Mouse (Mus musculus) hindbrain, embryonic 13.5 days (tissue): ENCODE data around the gene Fcrlb. TPM values are rescaled to one million over a fixed set of nuclear protein-coding genes. Genes with fewer than 3 reads are reported as not detected.
"Not testable (repeated sequence)": the region's sequence is repeated elsewhere in the genome, so short reads cannot be mapped to it uniquely, and the experiment has no call there.

Experiments
- ATAC-seq: fragments of 200-750 bp; cut with Nextera tagmentation; 2 replicates; pipeline ENCODE4 v1.8.0; 2017; ENCODE audit warnings: moderate TSS enrichment; ENCODE audit not compliant: low FRiP score
- H3K27ac ChIP-seq: fragments of 300-500 bp; sonication (generic); 2 replicates; pipeline ENCODE4 v1.5.1; 2015; ENCODE audit warnings: inconsistent platforms, mild to moderate bottlenecking, moderate library complexity
- H3K27me3 ChIP-seq: fragments of 300-500 bp; sonication (generic); 2 replicates; pipeline ENCODE4 v1.6.1; 2015; ENCODE audit warnings: mild to moderate bottlenecking, inconsistent platforms
- H3K36me3 ChIP-seq: fragments of 300-500 bp; sonication (generic); 2 replicates; pipeline ENCODE4 v1.6.1; 2015; ENCODE audit warnings: mild to moderate bottlenecking, inconsistent platforms
- H3K4me1 ChIP-seq: fragments of 300-500 bp; sonication (generic); replicated peaks from 2 replicates; pipeline ENCODE4 v1.6.1; 2015; ENCODE audit warnings: inconsistent platforms
- H3K4me2 ChIP-seq: fragments of 300-500 bp; sonication (generic); 2 replicates; pipeline ENCODE4 v1.6.1; 2015; ENCODE audit warnings: inconsistent platforms, mild to moderate bottlenecking, moderate library complexity
- H3K4me3 ChIP-seq: fragments of 300-500 bp; sonication (generic); 2 replicates; pipeline ENCODE4 v1.5.1; 2015; ENCODE audit warnings: mild to moderate bottlenecking, inconsistent platforms
- H3K9ac ChIP-seq: fragments of 300-500 bp; sonication (generic); 2 replicates; pipeline ENCODE4 v1.6.1; 2015; ENCODE audit warnings: mild to moderate bottlenecking, inconsistent platforms
- H3K9me3 ChIP-seq: fragments of 300-500 bp; sonication (generic); 2 replicates; pipeline ENCODE4 v1.6.1; 2016; ENCODE audit warnings: inconsistent platforms
- WGBS: fragments of 180-500 bp; shearing (Covaris S2); methylation state at CpG from one replicate; pipeline ENCODE4 v1.1.7; 2015; 5-methylcytosine and 5-hydroxymethylcytosine counted together
- polyA plus RNA-seq: library from polyadenylated mRNA; unstranded; fragments of >200 nt; fragmentation: Nextera tagmentation; extraction: Ambion mirVana; gene quantifications from 2 replicates; pipeline ENCODE4 v1.2.1, GENCODE M21; 2015

Gene Fcrlb
- 0.35 and 0.43 TPM in 2 replicates for polyA plus RNA-seq

- ATAC-seq: no peak
- H3K27me3 ChIP-seq: peaks cover 29% of the 10 kb centered on the region
Observed at GRCm38 (mm10) chr1:170912891-170913615, at the start of gene Fcrlb. Gene Fcrlb, minus strand, starts transcription at chr1:170912941.

GRCm38 (mm10) chr1:170962301-170962700, 49.6 kb upstream of the Fcrlb start:
- H3K9me3 ChIP-seq: no peaks in the 10 kb centered on the region
- 81% methylated on average over 2 of the region's 2 CpGs for WGBS

More at GRCm38 (mm10) chr1:170912891-170913615, at the start of gene Fcrlb:
- Histone ChIP-seq H3K4me2 (no peak within 1 kb of the TSS), H3K9me3 (no peaks in the 10 kb centered on the region), H3K36me3 (no peaks in the 10 kb centered on the region), H3K4me3 (no peak within 1 kb of the TSS), H3K9ac (no peak within 1 kb of the TSS), H3K4me1 (peaks cover 7% of the 10 kb centered on the region), H3K27ac (no peak within 1 kb of the TSS)
- WGBS: 74% methylated on average over 5 of the region's 5 CpGs

GRCm38 (mm10) chr1:170961101-170961500, 48.4 kb upstream of the Fcrlb start:
- Histone ChIP-seq H3K4me3 (no peak overlapping the region), H3K4me1 (no peaks in the 10 kb centered on the region), H3K9ac (no peak overlapping the region), H3K9me3 (no peaks in the 10 kb centered on the region), H3K27me3 (no peaks in the 10 kb centered on the region), H3K27ac (no peak overlapping the region), H3K36me3 (no peaks in the 10 kb centered on the region), H3K4me2 (no peak overlapping the region)
- 88% methylated on average over 6 of the region's 6 CpGs for WGBS
- ATAC-seq: no peak

More at GRCm38 (mm10) chr1:170962301-170962700, 49.6 kb upstream of the Fcrlb start:
- H3K4me3 ChIP-seq: no peak overlapping the region
- H3K27ac ChIP-seq: no peak overlapping the region
- H3K4me1 ChIP-seq: no peaks in the 10 kb centered on the region
- H3K4me2 ChIP-seq: no peak overlapping the region
- no peak overlapping the region for H3K9ac ChIP-seq
- H3K27me3 ChIP-seq: no peaks in the 10 kb centered on the region
- H3K36me3 ChIP-seq: no peaks in the 10 kb centered on the region
- ATAC-seq: no peak

- H3K36me3 ChIP-seq: no peaks in the 10 kb centered on the region
- no peak overlapping the region for H3K4me3 ChIP-seq
- WGBS: 83% methylated on average over 2 of the region's 2 CpGs
- H3K27me3 ChIP-seq: no peaks in the 10 kb centered on the region
- H3K4me1 ChIP-seq: no peaks in the 10 kb centered on the region
- H3K4me2 ChIP-seq: no peak overlapping the region
- H3K9ac ChIP-seq: no peak overlapping the region
- no peak overlapping the region for H3K27ac ChIP-seq
- H3K9me3 ChIP-seq: no peaks in the 10 kb centered on the region
- no peak for ATAC-seq
Observed at GRCm38 (mm10) chr1:170959791-170960190, 47.0 kb upstream of the Fcrlb start.

GRCm38 (mm10) chr1:170958225-170958624, 45.5 kb upstream of the Fcrlb start:
- Histone ChIP-seq H3K27me3 (no peaks in the 10 kb centered on the region), H3K4me3 (no peak overlapping the region), H3K4me2 (no peak overlapping the region), H3K36me3 (no peaks in the 10 kb centered on the region), H3K9ac (no peak overlapping the region), H3K4me1 (no peaks in the 10 kb centered on the region), H3K9me3 (no peaks in the 10 kb centered on the region), H3K27ac (no peak overlapping the region)
- 72% methylated on average over 3 of the region's 3 CpGs for WGBS
- no peak for ATAC-seq

GRCm38 (mm10) chr1:170953192-170953591, 40.5 kb upstream of the Fcrlb start:
- no peaks in the 10 kb centered on the region for H3K9me3 ChIP-seq
- H3K27ac ChIP-seq: no peak overlapping the region
- no peak for ATAC-seq
- no peaks in the 10 kb centered on the region for H3K4me1 ChIP-seq
- H3K27me3 ChIP-seq: no peaks in the 10 kb centered on the region
- H3K4me2 ChIP-seq: no peak overlapping the region
- H3K36me3 ChIP-seq: no peaks in the 10 kb centered on the region
- H3K4me3 ChIP-seq: no peak overlapping the region
- 89% methylated on average over 2 of the region's 2 CpGs for WGBS
- H3K9ac ChIP-seq: no peak overlapping the region

GRCm38 (mm10) chr1:170950772-170951171, 38.0 kb upstream of the Fcrlb start:
- H3K36me3 ChIP-seq: no peaks in the 10 kb centered on the region
- WGBS: 74% methylated on average over 3 of the region's 3 CpGs
- H3K27ac ChIP-seq: no peak overlapping the region
- H3K9ac ChIP-seq: no peak overlapping the region
- 0 out of 2 replicates have a peak, but pooled peaks cover 4% of the 10 kb centered on the region for H3K9me3 ChIP-seq
- no peaks in the 10 kb centered on the region for H3K4me1 ChIP-seq
- ATAC-seq: no peak
- H3K4me2 ChIP-seq: no peak overlapping the region
- H3K4me3 ChIP-seq: no peak overlapping the region
- H3K27me3 ChIP-seq: no peaks in the 10 kb centered on the region

GRCm38 (mm10) chr1:170944908-170945307, 32.2 kb upstream of the Fcrlb start:
- H3K4me1 ChIP-seq, H3K36me3 ChIP-seq, H3K4me2 ChIP-seq, H3K27me3 ChIP-seq, H3K27ac ChIP-seq, H3K4me3 ChIP-seq, H3K9ac ChIP-seq, ATAC-seq: not testable (repeated sequence)
- 98% methylated on average over 8 of the region's 9 CpGs for WGBS
- peaks cover 13% of the 10 kb centered on the region; the same call in 1 of the 2 replicates for H3K9me3 ChIP-seq

- not testable (repeated sequence) for H3K4me2 ChIP-seq, ATAC-seq
Observed at GRCm38 (mm10) chr1:170944151-170944550, 31.4 kb upstream of the Fcrlb start.

GRCm38 (mm10) chr1:170939255-170939654, 26.5 kb upstream of the Fcrlb start:
- H3K27ac ChIP-seq: no peak overlapping the region
- H3K4me3 ChIP-seq: no peak overlapping the region
- no peak overlapping the region for H3K4me2 ChIP-seq
- H3K36me3 ChIP-seq: no peaks in the 10 kb centered on the region
- no peak for ATAC-seq
- H3K9me3 ChIP-seq: peaks cover 9% of the 10 kb centered on the region; the same call in 1 of the 2 replicates
- no peaks in the 10 kb centered on the region for H3K4me1 ChIP-seq
- WGBS: 91% methylated on average over 12 of the region's 12 CpGs
- H3K27me3 ChIP-seq: no peaks in the 10 kb centered on the region
- H3K9ac ChIP-seq: no peak overlapping the region

More at GRCm38 (mm10) chr1:170944151-170944550, 31.4 kb upstream of the Fcrlb start:
- not testable (repeated sequence) for H3K27me3 ChIP-seq, H3K36me3 ChIP-seq, H3K4me1 ChIP-seq, H3K27ac ChIP-seq, H3K9ac ChIP-seq, H3K4me3 ChIP-seq
- 96% methylated on average over 9 of the region's 9 CpGs for WGBS
- H3K9me3 ChIP-seq: peaks cover 13% of the 10 kb centered on the region; the same call in 1 of the 2 replicates

GRCm38 (mm10) chr1:170934383-170934782, 21.6 kb upstream of the Fcrlb start:
- no peak overlapping the region for H3K9ac ChIP-seq
- no peaks in the 10 kb centered on the region for H3K27me3 ChIP-seq
- no peak for ATAC-seq
- 88% methylated on average over 2 of the region's 2 CpGs for WGBS
- no peaks in the 10 kb centered on the region for H3K36me3 ChIP-seq
- no peaks in the 10 kb centered on the region for H3K9me3 ChIP-seq
- no peak overlapping the region for H3K4me3 ChIP-seq
- H3K27ac ChIP-seq: no peak overlapping the region
- H3K4me1 ChIP-seq: no peaks in the 10 kb centered on the region
- no peak overlapping the region for H3K4me2 ChIP-seq

GRCm38 (mm10) chr1:170933940-170934339, 21.2 kb upstream of the Fcrlb start:
- no peak for ATAC-seq
- WGBS: 79% methylated on average over 1 of the region's 1 CpGs
- no peaks in the 10 kb centered on the region for H3K27me3 ChIP-seq

GRCm38 (mm10) chr1:170933386-170933920, 20.7 kb upstream of the Fcrlb start:
- H3K27me3 ChIP-seq: no peaks in the 10 kb centered on the region
- no peak overlapping the region for H3K4me3 ChIP-seq
- no peak overlapping the region for H3K9ac ChIP-seq
- no peaks in the 10 kb centered on the region for H3K36me3 ChIP-seq
- H3K4me2 ChIP-seq: no peak overlapping the region
- no peak overlapping the region for H3K27ac ChIP-seq
- no peak for ATAC-seq
- H3K9me3 ChIP-seq: no peaks in the 10 kb centered on the region
- WGBS: 74% methylated on average over 6 of the region's 6 CpGs
- no peaks in the 10 kb centered on the region for H3K4me1 ChIP-seq

More at GRCm38 (mm10) chr1:170933940-170934339, 21.2 kb upstream of the Fcrlb start:
- no peak overlapping the region for H3K9ac ChIP-seq
- H3K4me2 ChIP-seq: no peak overlapping the region
- no peaks in the 10 kb centered on the region for H3K9me3 ChIP-seq
- no peak overlapping the region for H3K4me3 ChIP-seq
- H3K4me1 ChIP-seq: no peaks in the 10 kb centered on the region
- H3K36me3 ChIP-seq: no peaks in the 10 kb centered on the region
- no peak overlapping the region for H3K27ac ChIP-seq
